Mouse (Mus musculus): Measurements from ENCODE around the gene Med24.

GRCm38 (mm10) chr11:98672482-98672881 is 56.8 kb downstream of the Med24 start:
- no peak for TF ChIP-seq POLR2A (IDR thresholded peaks at IDR 0.05; ENCODE audit: borderline replicate concordance, extremely low read depth, low read depth, low read length)
- no peak for TF ChIP-seq CTCF (IDR thresholded peaks at IDR 0.05; ENCODE audit: insufficient read depth, low read length)
